Mouse (Mus musculus): ENCODE data around the gene Bgn. TPM values are rescaled to one million over a fixed set of nuclear protein-coding genes. Genes with fewer than 3 reads are reported as not detected.

Bgn gene
- polyA plus RNA-seq, 1 experiment from 2014 or later, result 192 TPM

- H3K36me3 ChIP-seq (ENCODE audit: insufficient read depth), result no peaks in the 10 kb centered on the region
- ATAC-seq (ENCODE audit: insufficient read depth), result no peak
- no peaks in the 10 kb centered on the region for H3K9me3 ChIP-seq (ENCODE audit: low read depth, low read length)
- TF ChIP-seq CTCF (IDR thresholded peaks at IDR 0.05; ENCODE audit: low read depth), result no peak
- H3K4me2 ChIP-seq, result no peak overlapping the region
- H3K4me1 ChIP-seq (ENCODE audit: insufficient read depth), result no peaks in the 10 kb centered on the region; the same call in 1 of the 2 replicates
- WGBS, result 81% methylated on average over 9 of the region's 9 CpGs
- H3K4me3 ChIP-seq (ENCODE audit: low read depth, low read length), result no peak overlapping the region
- no peak overlapping the region for H3K9ac ChIP-seq
- H3K27ac ChIP-seq (ENCODE audit: low read depth), result no peak overlapping the region
- DNase-seq, result no peak
- H3K27me3 ChIP-seq (ENCODE audit: insufficient read depth, low read length), result 0 out of 2 replicates have a peak, but pooled peaks cover 3% of the 10 kb centered on the region
Observed at GRCm38 (mm10) chrX:73525223-73526140, 42.1 kb downstream of the Bgn start.

DNA sequence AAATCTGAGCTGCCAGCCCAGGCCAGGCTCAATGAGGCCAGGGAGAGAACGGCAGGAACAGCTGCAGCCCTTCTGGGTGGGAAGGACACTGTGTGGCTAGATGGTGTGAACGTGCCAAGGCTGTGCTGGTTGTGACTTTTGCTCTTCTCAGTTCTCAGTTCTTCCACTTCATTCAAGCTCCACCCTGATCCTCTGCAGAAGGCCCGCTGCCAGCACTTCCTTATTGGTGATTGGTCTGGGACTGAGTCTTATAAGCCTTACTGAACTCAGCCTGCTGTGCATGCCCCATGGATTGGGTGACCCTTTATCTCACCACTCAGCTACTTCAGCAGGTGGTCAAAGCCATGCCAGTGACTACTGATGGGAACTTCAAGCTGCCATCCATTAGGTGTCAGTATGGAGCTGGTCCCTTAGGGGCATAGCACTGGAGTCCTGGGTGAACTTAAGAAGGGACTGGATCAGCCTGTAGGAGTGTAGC, 43.0 kb downstream of the Bgn start:
- H3K9me3 ChIP-seq (ENCODE audit: low read depth, low read length), result no peaks in the 10 kb centered on the region
- H3K36me3 ChIP-seq (ENCODE audit: insufficient read depth), result no peaks in the 10 kb centered on the region
- ATAC-seq (ENCODE audit: insufficient read depth) (no peak), DNase-seq (peak; percentile 7)
- no peak overlapping the region for H3K4me3 ChIP-seq (ENCODE audit: low read depth, low read length)
- peak; percentile 44 for TF ChIP-seq CTCF (IDR thresholded peaks at IDR 0.05; ENCODE audit: low read depth)
- 57% methylated on average over 3 of the region's 3 CpGs for WGBS
- no peaks in the 10 kb centered on the region; the same call in 1 of the 2 replicates for H3K4me1 ChIP-seq (ENCODE audit: insufficient read depth)
- no peak overlapping the region for H3K27ac ChIP-seq (ENCODE audit: low read depth)
- 0 out of 2 replicates have a peak, but pooled peaks cover 3% of the 10 kb centered on the region for H3K27me3 ChIP-seq (ENCODE audit: insufficient read depth, low read length)
- H3K4me2 ChIP-seq, result no peak overlapping the region
- no peak overlapping the region for H3K9ac ChIP-seq

DNA sequence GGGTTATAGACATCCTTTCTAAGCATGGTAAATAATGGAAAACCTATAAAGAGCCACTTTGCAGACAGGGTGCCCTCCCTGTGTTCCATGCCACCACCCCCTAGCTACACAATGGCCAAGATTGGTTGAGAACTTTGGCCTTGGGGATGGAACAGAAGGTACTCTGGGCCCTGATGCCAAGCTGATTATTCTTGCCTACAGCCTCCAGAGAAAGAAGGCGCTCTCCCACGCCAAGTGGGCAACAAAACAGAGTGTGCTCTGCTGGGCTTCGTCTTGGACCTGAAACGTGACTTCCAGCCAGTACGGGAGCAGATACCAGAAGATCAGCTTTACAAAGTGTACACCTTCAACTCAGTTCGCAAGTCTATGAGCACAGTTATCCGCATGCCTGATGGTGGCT, 54.5 kb downstream of the Bgn start:
- Histone ChIP-seq H3K36me3 (ENCODE audit: insufficient read depth) (no peaks in the 10 kb centered on the region), H3K4me2 (no peak overlapping the region), H3K9ac (no peak overlapping the region), H3K4me3 (ENCODE audit: low read depth, low read length) (no peak overlapping the region), H3K27me3 (ENCODE audit: insufficient read depth, low read length) (no peaks in the 10 kb centered on the region), H3K27ac (ENCODE audit: low read depth) (no peak overlapping the region), H3K9me3 (ENCODE audit: low read depth, low read length) (no peaks in the 10 kb centered on the region), H3K4me1 (ENCODE audit: insufficient read depth) (no peaks in the 10 kb centered on the region)
- TF ChIP-seq CTCF (IDR thresholded peaks at IDR 0.05; ENCODE audit: low read depth), result no peak
- WGBS, result 85% methylated on average over 7 of the region's 7 CpGs
- DNase-seq (no peak), ATAC-seq (ENCODE audit: insufficient read depth) (no peak)

DNA sequence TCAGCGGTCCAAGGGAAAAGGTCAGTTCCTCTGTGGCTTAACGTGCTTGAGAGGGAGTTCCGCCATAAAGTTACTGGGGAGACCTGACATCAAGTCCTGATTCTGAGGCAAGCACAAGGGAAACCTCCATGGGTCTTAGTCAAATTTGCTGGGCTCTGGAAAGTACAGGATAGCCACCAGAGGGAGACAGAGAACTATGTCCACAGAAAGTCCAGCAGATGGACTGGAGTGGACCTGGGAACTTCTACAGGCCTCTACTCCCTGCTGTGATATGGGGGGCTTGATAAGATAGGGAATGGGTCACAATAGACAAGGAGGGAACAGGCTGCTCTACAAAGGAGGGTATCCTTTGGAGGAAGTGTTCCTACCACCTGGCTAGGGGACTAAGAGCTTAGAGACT, 59.9 kb downstream of the Bgn start:
- Histone ChIP-seq H3K4me3 (ENCODE audit: low read depth, low read length) (no peak overlapping the region), H3K27ac (ENCODE audit: low read depth) (no peak overlapping the region), H3K4me1 (ENCODE audit: insufficient read depth) (no peaks in the 10 kb centered on the region), H3K36me3 (ENCODE audit: insufficient read depth) (no peaks in the 10 kb centered on the region), H3K4me2 (no peak overlapping the region), H3K9ac (no peak overlapping the region), H3K9me3 (ENCODE audit: low read depth, low read length) (no peaks in the 10 kb centered on the region), H3K27me3 (ENCODE audit: insufficient read depth, low read length) (no peaks in the 10 kb centered on the region)
- TF ChIP-seq CTCF (IDR thresholded peaks at IDR 0.05; ENCODE audit: low read depth), result peak; percentile 61
- 45% methylated on average over 3 of the region's 3 CpGs for WGBS
- ATAC-seq (ENCODE audit: insufficient read depth) (no peak), DNase-seq (peak; percentile 51)

Other genes starting within 250 kb of the Bgn start
- gene Xlr4c, start 240.5 kb upstream of the Bgn start, polyA plus RNA-seq (2014; fragmentation: Nextera tagmentation; extraction: Ambion mirVana), result 0.21 TPM in 1 of 2 replicates, not detected in the other
- gene Xlr3c, start 218.2 kb upstream of the Bgn start, polyA plus RNA-seq (2014; fragmentation: Nextera tagmentation; extraction: Ambion mirVana), result not detected in 2 replicates
- not detected in 2 replicates for gene Xlr5a, start 190.6 kb upstream of the Bgn start, polyA plus RNA-seq (2014; fragmentation: Nextera tagmentation; extraction: Ambion mirVana)
- gene Xlr5c, start 190.6 kb upstream of the Bgn start, polyA plus RNA-seq (2014; fragmentation: Nextera tagmentation; extraction: Ambion mirVana), result not detected in 2 replicates
- gene Gm45015, start 146.8 kb upstream of the Bgn start, polyA plus RNA-seq (2014; fragmentation: Nextera tagmentation; extraction: Ambion mirVana), result not detected in 2 replicates
- 18.2 and 20.7 TPM in 2 replicates for gene Zfp275, start 141.0 kb upstream of the Bgn start, polyA plus RNA-seq (2014; fragmentation: Nextera tagmentation; extraction: Ambion mirVana)
- not detected in 2 replicates for gene Gm18336, start 84.9 kb upstream of the Bgn start, polyA plus RNA-seq (2014; fragmentation: Nextera tagmentation; extraction: Ambion mirVana)
- 0.05 and 0.14 TPM in 2 replicates for gene Zfp92, start 72.5 kb upstream of the Bgn start, polyA plus RNA-seq (2014; fragmentation: Nextera tagmentation; extraction: Ambion mirVana)
- 0.18 TPM in 1 of 2 replicates, not detected in the other for gene Trex2, start 48.3 kb upstream of the Bgn start, polyA plus RNA-seq (2014; fragmentation: Nextera tagmentation; extraction: Ambion mirVana)
- gene Haus7, start 24.6 kb upstream of the Bgn start, polyA plus RNA-seq (2014; fragmentation: Nextera tagmentation; extraction: Ambion mirVana), result 68.8 and 76.3 TPM in 2 replicates
- gene Atp2b3, start 19.5 kb downstream of the Bgn start, polyA plus RNA-seq (2014; fragmentation: Nextera tagmentation; extraction: Ambion mirVana), result 0.05 TPM in 1 of 2 replicates, not detected in the other
- gene Dusp9, start 155.8 kb downstream of the Bgn start, polyA plus RNA-seq (2014; fragmentation: Nextera tagmentation; extraction: Ambion mirVana), result 4.1 and 6.6 TPM in 2 replicates
- 12.0 and 14.0 TPM in 2 replicates for gene Pnck, start 176.5 kb downstream of the Bgn start, polyA plus RNA-seq (2014; fragmentation: Nextera tagmentation; extraction: Ambion mirVana)
- gene Slc6a8, start 189.5 kb downstream of the Bgn start, polyA plus RNA-seq (2014; fragmentation: Nextera tagmentation; extraction: Ambion mirVana), result 7.4 and 10.6 TPM in 2 replicates
- 235 and 244 TPM in 2 replicates for gene Bcap31, start 232.6 kb downstream of the Bgn start, polyA plus RNA-seq (2014; fragmentation: Nextera tagmentation; extraction: Ambion mirVana)
- 15.5 and 15.6 TPM in 2 replicates for gene Abcd1, start 233.0 kb downstream of the Bgn start, polyA plus RNA-seq (2014; fragmentation: Nextera tagmentation; extraction: Ambion mirVana)

Measured in lung, embryonic 14.5 days (tissue).